Comparison of ENCODE assay signal across 9 mouse cellular contexts in the genomic region with DNA sequence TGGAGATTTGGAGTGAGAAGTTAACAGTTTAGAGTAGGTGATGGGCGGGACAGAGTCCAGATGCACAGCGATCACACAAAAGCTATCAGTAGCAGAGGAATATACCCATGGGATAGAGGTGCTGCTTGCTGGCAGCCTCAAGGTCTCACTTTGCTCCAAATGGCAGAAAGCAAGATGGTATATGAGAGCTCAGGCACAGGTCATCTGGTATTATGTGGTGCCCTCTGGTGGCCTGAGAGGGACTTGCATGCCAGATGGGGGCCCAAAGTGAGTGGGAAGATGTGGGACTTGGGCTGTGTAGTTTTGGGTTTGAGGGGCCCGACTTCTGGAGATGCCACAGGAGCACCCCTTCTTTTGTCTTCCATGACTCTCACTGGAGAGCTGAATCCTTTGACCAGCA.
DNase-seq lines count a peak whose midpoint lies in the region; ATAC-seq lines count a peak whose summit lies in the region.
"Had no signal": no experiment of that assay in that cellular context is flagged by ENCODE, and none has a peak within 500 bp of the region (broad histone marks: within the 10 kb centered on the region; RNA-seq: fewer than 3 reads in every experiment).

No protein-coding gene starts in this region.

- no peaks in the 10 kb centered on the region for H3K4me1 ChIP-seq in heart, embryonic 10.5 days

- DNase-seq in heart, adult 18-20 months = peak; percentile 29 to 81
- no peak for DNase-seq in heart, embryonic 10.5 days (ENCODE audit: low spot score)
- DNase-seq in adrenal gland, postnatal 14 days = peak; percentile 85
- peak; percentile 77 for DNase-seq in embryo, embryonic 9.5 days (ENCODE audit: extremely low spot score)
- DNase-seq in heart, postnatal 10 days = peak; percentile 59 to 77
- DNase-seq in layer of hippocampus, adult 9-11 months = peak; percentile 32
- peak; percentile 30 to 58 for DNase-seq in spleen, postnatal 10 days (ENCODE audit: low spot score in 2 of 2)

- intact Hi-C loops in heart, postnatal 10 days (cut with DNase I) = loop anchor here (1.0 to 10.0 kb wide), 2 partner anchors 200 to 397 kb away; no protein-coding TSS in a partner anchor

- H3K9me3 ChIP-seq in heart, embryonic 10.5 days = no peaks in the 10 kb centered on the region
- H3K9me3 ChIP-seq: liver, embryonic 15.5 days had no signal

- 59% methylated on average over 3 of the region's 3 CpGs for WGBS in heart, embryonic 10.5 days

- ATAC-seq in megakaryocyte progenitor cell, adult 5-6 weeks (replicated peaks; ENCODE audit: poor library complexity) = peak; percentile 81

- H3K27ac ChIP-seq in heart, embryonic 10.5 days = no peak overlapping the region
- H3K27ac ChIP-seq: liver, embryonic 15.5 days had no signal

- H3K36me3 ChIP-seq in heart, embryonic 10.5 days = no peaks in the 10 kb centered on the region

- no peaks in the 10 kb centered on the region for H3K27me3 ChIP-seq in heart, embryonic 10.5 days (ENCODE audit: insufficient read depth, poor library complexity, severe bottlenecking)
- H3K27me3 ChIP-seq: liver, embryonic 15.5 days had no signal

- H3K4me3 ChIP-seq in heart, embryonic 10.5 days = no peak overlapping the region
- H3K4me3 ChIP-seq: liver, embryonic 15.5 days had no signal
